Mouse (Mus musculus) stomach, embryonic 14.5 days (tissue): ENCODE measurements around the gene Ttyh1. TPM values are rescaled to one million over a fixed set of nuclear protein-coding genes. Genes with fewer than 3 reads are reported as not detected.

Source experiments
- ATAC-seq: fragments of 200-750 bp; cut with Nextera tagmentation; 2 replicates; pipeline ENCODE4 v1.8.0; 2017; ENCODE audit warnings: low read depth, moderate TSS enrichment; ENCODE audit not compliant: insufficient number of reproducible peaks, insufficient read depth, low FRiP score
- H3K27ac ChIP-seq: fragments of 300-500 bp; sonication (generic); 2 replicates; pipeline ENCODE4 v1.5.1; 2014; ENCODE audit warnings: mild to moderate bottlenecking, low read length, moderate library complexity, mixed read lengths
- H3K27me3 ChIP-seq: fragments of 300-500 bp; sonication (generic); 2 replicates; pipeline ENCODE4 v1.6.1; 2014; ENCODE audit warnings: low read length, control low read depth, mixed read lengths; ENCODE audit not compliant: control insufficient read depth, insufficient read depth
- H3K36me3 ChIP-seq: fragments of 300-500 bp; sonication (generic); 2 replicates; pipeline ENCODE4 v1.6.1; 2014; ENCODE audit warnings: mild to moderate bottlenecking, control low read depth, low read length, moderate library complexity, mixed read lengths; ENCODE audit not compliant: control insufficient read depth, insufficient read depth
- H3K4me1 ChIP-seq: fragments of 300-500 bp; sonication (generic); 2 replicates; pipeline ENCODE4 v1.6.1; 2014; ENCODE audit warnings: low read length, control low read depth, mixed read lengths; ENCODE audit not compliant: control insufficient read depth, insufficient read depth
- H3K4me2 ChIP-seq: fragments of 300-500 bp; sonication (generic); replicated peaks from 2 replicates; pipeline ENCODE4 v1.6.1; 2014; ENCODE audit warnings: low read depth, low read length, control low read depth
- H3K4me3 ChIP-seq: fragments of 300-500 bp; sonication (generic); 2 replicates; pipeline ENCODE4 v1.5.1; 2014; ENCODE audit warnings: low read depth, low read length, control low read depth
- H3K9ac ChIP-seq: fragments of 300-500 bp; sonication (generic); replicated peaks from 2 replicates; pipeline ENCODE4 v1.6.1; 2014; ENCODE audit warnings: low read depth, mild to moderate bottlenecking, control low read depth, low read length, moderate library complexity, mixed read lengths
- H3K9me3 ChIP-seq: fragments of 300-500 bp; sonication (generic); 2 replicates; pipeline ENCODE4 v1.6.1; 2016; ENCODE audit warnings: low read depth, low read length, control low read depth; ENCODE audit not compliant: control insufficient read depth
- WGBS: fragments of 180-500 bp; shearing (Covaris S2); extraction: QIAGEN DNeasy Blood & Tissue Kit; methylation state at CpG from one replicate; pipeline ENCODE4 v1.1.7; 2014; 5-methylcytosine and 5-hydroxymethylcytosine counted together
- polyA plus RNA-seq: library from polyadenylated mRNA; unstranded; fragments of >200 nt; fragmentation: Nextera tagmentation; extraction: Ambion mirVana; gene quantifications from 2 replicates; pipeline ENCODE4 v1.2.1, GENCODE M21; 2014

The Ttyh1 gene
- polyA plus RNA-seq, 1 experiment from 2014 or later, result 8.2 TPM

DNA sequence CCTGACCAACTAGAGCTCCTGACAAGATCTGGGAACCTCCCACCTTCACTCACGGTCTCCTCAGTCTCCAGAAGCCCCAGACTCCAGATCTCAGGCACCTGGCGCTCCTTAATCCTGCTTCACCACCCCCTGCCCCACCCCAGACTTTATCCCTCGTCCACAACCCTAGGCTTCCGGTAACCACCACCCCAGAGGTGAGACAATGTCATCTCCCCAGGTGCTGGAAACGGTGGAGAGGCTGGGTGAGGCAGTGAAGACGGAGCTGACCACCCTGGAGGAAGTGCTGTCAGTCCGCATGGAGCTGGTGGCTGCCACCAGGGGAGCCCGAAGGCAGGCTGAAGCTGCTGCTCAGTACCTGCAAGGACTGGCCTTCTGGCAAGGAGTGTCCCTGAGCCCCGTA is 6.1 kb downstream of the Ttyh1 start:
- no peak for ATAC-seq
- no peaks in the 10 kb centered on the region for H3K36me3 ChIP-seq
- H3K27me3 ChIP-seq, result no peaks in the 10 kb centered on the region
- 18% methylated on average over 9 of the region's 9 CpGs for WGBS
- H3K4me3 ChIP-seq, result no peak overlapping the region
- no peak overlapping the region for H3K27ac ChIP-seq
- H3K9me3 ChIP-seq, result no peaks in the 10 kb centered on the region
- H3K9ac ChIP-seq, result no peak overlapping the region
- H3K4me2 ChIP-seq, result no peak overlapping the region
- H3K4me1 ChIP-seq, result peaks cover 7% of the 10 kb centered on the region; the same call in 1 of the 2 replicates

GRCm38 (mm10) chr7:4126992-4127785 is 8.0 kb downstream of the Ttyh1 start:
- Histone ChIP-seq H3K9ac (no peak overlapping the region), H3K4me2 (no peak overlapping the region), H3K9me3 (no peaks in the 10 kb centered on the region), H3K36me3 (no peaks in the 10 kb centered on the region), H3K27ac (no peak overlapping the region), H3K27me3 (no peaks in the 10 kb centered on the region), H3K4me1 (peaks cover 7% of the 10 kb centered on the region; the same call in 1 of the 2 replicates), H3K4me3 (no peak overlapping the region)
- 84% methylated on average over 11 of the region's 11 CpGs for WGBS
- ATAC-seq, result no peak

GRCm38 (mm10) chr7:4127894-4128293 is 8.7 kb downstream of the Ttyh1 start:
- no peak overlapping the region for H3K4me3 ChIP-seq

GRCm38 (mm10) chr7:4128860-4129259 is 9.7 kb downstream of the Ttyh1 start:
- ATAC-seq, result no peak

More at GRCm38 (mm10) chr7:4127894-4128293, 8.7 kb downstream of the Ttyh1 start:
- no peak overlapping the region for H3K9ac ChIP-seq
- no peak overlapping the region for H3K27ac ChIP-seq
- H3K9me3 ChIP-seq, result no peaks in the 10 kb centered on the region
- no peaks in the 10 kb centered on the region for H3K36me3 ChIP-seq
- WGBS, result 85% methylated on average over 4 of the region's 4 CpGs
- no peaks in the 10 kb centered on the region for H3K27me3 ChIP-seq
- no peak overlapping the region for H3K4me2 ChIP-seq
- ATAC-seq, result no peak
- H3K4me1 ChIP-seq, result peaks cover 7% of the 10 kb centered on the region; the same call in 1 of the 2 replicates

GRCm38 (mm10) chr7:4130686-4131452 is 11.7 kb downstream of the Ttyh1 start:
- Histone ChIP-seq H3K9ac (no peak overlapping the region), H3K9me3 (no peaks in the 10 kb centered on the region), H3K27ac (no peak overlapping the region), H3K4me2 (0 out of 2 replicates have a peak overlapping the region, but pooled peaks have one; percentile 14), H3K4me3 (no peak overlapping the region), H3K4me1 (peaks cover 3% of the 10 kb centered on the region; the same call in 1 of the 2 replicates), H3K36me3 (no peaks in the 10 kb centered on the region), H3K27me3 (no peaks in the 10 kb centered on the region)
- peak; percentile 65; the same call in 1 of the 2 replicates for ATAC-seq
- WGBS, result 35% methylated on average over 13 of the region's 13 CpGs

More at GRCm38 (mm10) chr7:4128860-4129259, 9.7 kb downstream of the Ttyh1 start:
- WGBS, result 61% methylated on average over 6 of the region's 6 CpGs
- H3K27me3 ChIP-seq, result no peaks in the 10 kb centered on the region
- no peak overlapping the region for H3K27ac ChIP-seq
- H3K4me2 ChIP-seq, result no peak overlapping the region
- H3K4me1 ChIP-seq, result peaks cover 5% of the 10 kb centered on the region; the same call in 1 of the 2 replicates
- H3K9me3 ChIP-seq, result no peaks in the 10 kb centered on the region
- H3K9ac ChIP-seq, result no peak overlapping the region
- H3K4me3 ChIP-seq, result no peak overlapping the region
- H3K36me3 ChIP-seq, result no peaks in the 10 kb centered on the region

DNA sequence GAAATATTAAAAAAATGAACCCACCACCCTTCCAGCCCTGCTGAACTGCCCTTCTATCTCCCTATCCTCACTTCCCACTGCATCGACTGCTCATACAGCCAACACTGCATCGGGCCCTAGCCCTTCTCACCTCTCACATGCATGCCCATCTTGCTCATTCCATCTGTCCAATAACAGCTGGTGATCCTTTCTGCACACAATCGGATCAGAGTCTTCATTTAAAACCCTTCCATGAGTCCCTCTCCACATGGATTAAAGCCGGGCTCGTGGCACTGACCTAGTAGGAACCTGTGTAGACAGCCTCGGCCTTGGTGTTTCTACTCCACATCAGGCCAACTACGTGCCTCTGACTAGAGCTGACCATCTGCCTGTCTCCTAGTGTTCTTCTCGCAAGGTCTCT is 12.8 kb downstream of the Ttyh1 start:
- no peak overlapping the region for H3K27ac ChIP-seq
- H3K9ac ChIP-seq, result no peak overlapping the region
- no peak for ATAC-seq
- peaks cover 3% of the 10 kb centered on the region; the same call in 1 of the 2 replicates for H3K4me1 ChIP-seq
- H3K27me3 ChIP-seq, result no peaks in the 10 kb centered on the region
- no peak overlapping the region for H3K4me3 ChIP-seq
- no peaks in the 10 kb centered on the region for H3K36me3 ChIP-seq
- 88% methylated on average over 8 of the region's 8 CpGs for WGBS
- H3K9me3 ChIP-seq, result no peaks in the 10 kb centered on the region
- no peak overlapping the region for H3K4me2 ChIP-seq

DNA sequence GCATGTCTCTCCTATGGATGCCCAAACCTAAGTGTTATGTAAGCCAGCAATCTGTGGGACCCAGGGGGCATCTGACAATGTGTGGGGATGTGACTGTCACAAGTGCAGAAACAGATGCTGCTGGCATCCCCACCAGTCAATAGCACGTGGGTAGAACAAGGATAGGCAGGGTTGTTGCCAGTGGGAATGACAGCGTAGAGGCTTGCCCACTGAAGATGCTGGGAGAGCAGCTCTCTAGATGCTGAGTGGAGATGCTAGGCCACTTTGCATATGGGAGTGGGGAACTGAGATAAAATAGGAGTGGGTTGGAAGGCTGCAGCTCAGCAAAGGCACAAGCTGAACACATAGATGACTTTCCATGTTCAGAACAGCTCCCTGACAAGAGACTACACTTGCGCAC is 13.4 kb downstream of the Ttyh1 start:
- H3K27ac ChIP-seq, result no peak overlapping the region
- H3K4me3 ChIP-seq, result no peak overlapping the region
- no peak overlapping the region for H3K9ac ChIP-seq
- no peak overlapping the region for H3K4me2 ChIP-seq
- WGBS, result 95% methylated on average over 3 of the region's 3 CpGs
- no peaks in the 10 kb centered on the region for H3K36me3 ChIP-seq
- no peak for ATAC-seq
- no peaks in the 10 kb centered on the region for H3K9me3 ChIP-seq
- H3K27me3 ChIP-seq, result no peaks in the 10 kb centered on the region
- H3K4me1 ChIP-seq, result peaks cover 3% of the 10 kb centered on the region; the same call in 1 of the 2 replicates

GRCm38 (mm10) chr7:4132998-4133397 is 13.8 kb downstream of the Ttyh1 start:
- Histone ChIP-seq H3K4me1 (peaks cover 8% of the 10 kb centered on the region), H3K9ac (no peak overlapping the region), H3K9me3 (no peaks in the 10 kb centered on the region), H3K4me3 (no peak overlapping the region), H3K36me3 (no peaks in the 10 kb centered on the region), H3K27me3 (no peaks in the 10 kb centered on the region), H3K4me2 (no peak overlapping the region), H3K27ac (no peak overlapping the region)
- WGBS, result 78% methylated on average over 7 of the region's 7 CpGs
- ATAC-seq, result no peak
